Mouse (Mus musculus) liver, embryonic 14.5 days (tissue): ENCODE data around the gene Kcnk10.

Experiments used
- CTCF ChIP-seq: IDR thresholded peaks from 2 replicates; pipeline ENCODE4 v1.5.1; 2016; ENCODE audit warnings: antibody characterized with exemption, low read depth, control low read depth
- EP300 ChIP-seq: IDR thresholded peaks from 2 replicates; pipeline ENCODE4 v1.6.1; 2016; ENCODE audit warnings: antibody characterized with exemption, low read depth

GRCm38 (mm10) chr12:98627392-98628259 lies 49.5 kb upstream of the Kcnk10 start, which contains the start of gene Spata7:
- TF ChIP-seq CTCF (no peak), EP300 (no peak)
